Mouse (Mus musculus): Measurements from ENCODE around the gene 2210407C18Rik. TPM values are rescaled to one million over a fixed set of nuclear protein-coding genes. Genes with fewer than 3 reads are reported as not detected.

Gene 2210407C18Rik
- total RNA-seq, 2 experiments from 2014 or later = not detected

DNA sequence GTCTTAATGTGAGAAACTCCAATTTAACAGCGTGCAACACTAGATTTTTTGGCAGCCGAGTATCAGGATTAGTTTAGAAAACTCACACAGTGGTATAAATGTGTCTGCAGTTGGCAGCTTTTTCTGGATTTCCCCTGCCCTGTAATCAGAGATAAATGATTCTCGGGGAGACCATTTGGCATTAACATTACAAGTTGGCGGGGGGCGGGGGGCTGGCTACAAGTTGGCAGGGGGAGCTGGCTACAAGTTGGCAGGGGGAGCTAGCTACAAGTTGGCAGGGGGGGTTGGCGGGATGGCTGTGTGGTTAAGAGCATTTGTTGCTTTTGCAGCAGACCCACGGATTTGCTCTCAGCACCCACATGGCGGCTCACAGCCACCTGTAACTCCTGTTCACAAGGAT, 37.2 kb downstream of the 2210407C18Rik start:
- H3K27ac ChIP-seq = no peak overlapping the region
- peak; percentile 30 to 37 for DNase-seq (ENCODE audit: low spot score in 2 of 2)
- no peak for TF ChIP-seq CTCF (conservative IDR thresholded peaks at IDR 0.05)

DNA sequence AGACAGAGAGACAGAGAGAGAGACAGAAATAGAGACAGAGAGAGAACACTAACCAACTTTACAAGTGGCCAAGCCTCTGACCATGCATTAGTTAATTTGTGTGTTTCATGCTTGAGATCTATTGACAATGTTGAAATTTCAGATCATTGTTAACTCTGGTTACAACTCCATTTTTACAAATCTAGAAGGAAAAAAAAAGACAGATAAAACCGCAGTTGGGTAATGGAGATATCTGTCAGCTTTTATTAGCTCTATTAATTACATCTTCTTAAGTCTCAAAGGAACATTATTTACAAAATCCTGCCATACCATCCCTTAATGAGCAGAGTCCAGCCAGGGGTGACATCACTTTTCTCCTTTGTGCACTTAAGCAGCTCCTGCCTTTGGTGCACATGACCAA, 38.4 kb downstream of the 2210407C18Rik start, which contains the start of gene Olfr325:
Gene Olfr325, plus strand, starts transcription at position 301 of the 400 bp plus-strand sequence.
- no peak within 1 kb of the TSS for H3K4me3 ChIP-seq
- no peak within 1 kb of the TSS for H3K27ac ChIP-seq
- TF ChIP-seq CTCF (conservative IDR thresholded peaks at IDR 0.05) = no peak
- DNase-seq (ENCODE audit: low spot score in 2 of 2) = no peak

More for the DNA sequence above, 37.2 kb downstream of the 2210407C18Rik start:
- no peak overlapping the region for H3K4me3 ChIP-seq

DNA sequence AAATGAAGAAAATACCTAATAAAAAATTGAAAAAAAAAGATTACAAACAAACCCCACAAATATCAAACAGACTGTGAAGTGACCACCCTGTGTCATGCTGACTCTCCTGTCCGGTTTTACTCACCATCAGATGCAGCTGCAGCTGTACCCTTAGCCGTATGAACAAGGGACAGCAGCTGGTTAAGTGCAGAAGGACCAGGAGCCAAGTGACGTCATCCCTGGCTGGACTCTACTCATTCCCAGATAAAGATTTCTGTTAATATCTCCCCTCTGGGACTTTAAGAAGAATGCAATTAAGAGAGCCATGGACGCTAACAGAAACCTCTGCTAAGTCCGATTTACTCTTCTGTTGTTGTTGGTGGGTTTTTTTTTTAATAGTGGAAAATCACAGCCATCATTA, 45.5 kb downstream of the 2210407C18Rik start, which contains the start of gene Olfr224:
Gene Olfr224, minus strand, starts transcription at position 149 of the 400 bp plus-strand sequence.
- no peak for DNase-seq (ENCODE audit: low spot score in 2 of 2)
- Histone ChIP-seq H3K4me3 (no peak within 1 kb of the TSS), H3K27ac (no peak within 1 kb of the TSS)
- TF ChIP-seq CTCF (conservative IDR thresholded peaks at IDR 0.05) = no peak

Other genes with a start within 250 kb of the 2210407C18Rik start
- gene Lypd8, start 237.0 kb downstream of the 2210407C18Rik start, total RNA-seq (2021) = not detected
- not detected for gene 1810065E05Rik, start 195.0 kb downstream of the 2210407C18Rik start, total RNA-seq (2021)
- not detected for gene Gm12253, start 183.5 kb downstream of the 2210407C18Rik start, total RNA-seq (2021)
- not detected for gene Lypd9, start 163.2 kb downstream of the 2210407C18Rik start, total RNA-seq (2021)
- not detected for gene Olfr30, start 153.8 kb downstream of the 2210407C18Rik start, total RNA-seq (2021)
- not detected for gene Olfr332, start 123.5 kb downstream of the 2210407C18Rik start, total RNA-seq (2021)
- not detected for gene Olfr331, start 113.5 kb downstream of the 2210407C18Rik start, total RNA-seq (2021)
- not detected for gene Olfr330, start 81.2 kb downstream of the 2210407C18Rik start, total RNA-seq (2021)
- gene Olfr329-ps, start 69.7 kb downstream of the 2210407C18Rik start, total RNA-seq (2021) = not detected
- gene Olfr328, start 60.4 kb downstream of the 2210407C18Rik start, total RNA-seq (2021) = under 1 TPM; 0.12 to 0.13 TPM
- gene Olfr224, start 45.5 kb downstream of the 2210407C18Rik start, total RNA-seq (2021) = not detected
- gene Olfr325, start 38.3 kb downstream of the 2210407C18Rik start, total RNA-seq (2021) = not detected
- gene Olfr324, start 21.0 kb downstream of the 2210407C18Rik start, total RNA-seq (2021) = not detected
- gene Olfr323, start 14.4 kb upstream of the 2210407C18Rik start, total RNA-seq (2021) = not detected
- gene Trim58, start 24.4 kb upstream of the 2210407C18Rik start, total RNA-seq (2021) = not detected
- not detected for gene Olfr322, start 42.7 kb upstream of the 2210407C18Rik start, total RNA-seq (2021)
- not detected for gene Olfr320, start 65.0 kb upstream of the 2210407C18Rik start, total RNA-seq (2021)
- not detected for gene Olfr319, start 83.1 kb upstream of the 2210407C18Rik start, total RNA-seq (2021)
- not detected for gene Olfr318, start 107.9 kb upstream of the 2210407C18Rik start, total RNA-seq (2021)
- under 1 TPM; 0.20 to 0.25 TPM for gene Olfr317, start 123.1 kb upstream of the 2210407C18Rik start, total RNA-seq (2021)
- under 1 TPM; 0.61 to 0.77 TPM for gene Olfr316, start 136.7 kb upstream of the 2210407C18Rik start, total RNA-seq (2021)
- not detected for gene Olfr315, start 157.1 kb upstream of the 2210407C18Rik start, total RNA-seq (2021)
- gene Olfr314, start 166.9 kb upstream of the 2210407C18Rik start, total RNA-seq (2021) = not detected
- 1 to 10 TPM; 6.3 to 7.5 TPM for gene Fam183b, start 185.9 kb upstream of the 2210407C18Rik start, total RNA-seq (2021)
- not detected for gene Olfr313, start 198.9 kb upstream of the 2210407C18Rik start, total RNA-seq (2021)
- not detected for gene Olfr312, start 213.2 kb upstream of the 2210407C18Rik start, total RNA-seq (2021)
- not detected for gene Olfr311, start 223.2 kb upstream of the 2210407C18Rik start, total RNA-seq (2021)
- gene Gm12258, start 231.1 kb upstream of the 2210407C18Rik start, total RNA-seq (2021) = 10 to 100 TPM; 20.9 to 22.3 TPM

All from layer of hippocampus, adult 2 months (tissue).